Mouse (Mus musculus): ENCODE measurements around the gene Ptcd1. TPM values are rescaled to one million over a fixed set of nuclear protein-coding genes. Genes with fewer than 3 reads are reported as not detected.
"Not testable (repeated sequence)": the region's sequence is repeated elsewhere in the genome, so short reads cannot be mapped to it uniquely, and the experiment has no call there.

The Ptcd1 gene
- polyA plus RNA-seq, 1 experiment from 2014 or later = 12.3 TPM

GRCm38 (mm10) chr5:145140611-145141010, 26.3 kb downstream of the Ptcd1 start:
- 0 out of 2 replicates have a peak, but pooled peaks cover 11% of the 10 kb centered on the region for H3K36me3 ChIP-seq (ENCODE audit: control insufficient read depth, insufficient read depth, low read length)
- H3K27ac ChIP-seq (ENCODE audit: low read depth, low read length) = peak overlapping the region; percentile 75
- DNase-seq (ENCODE audit: low spot score) (no peak), ATAC-seq (ENCODE audit: low FRiP score) (no peak)
- peak overlapping the region; percentile 62 for H3K4me2 ChIP-seq (replicated peaks; ENCODE audit: low read depth, low read length)
- H3K9me3 ChIP-seq (ENCODE audit: control insufficient read depth, low read length) = no peaks in the 10 kb centered on the region
- peaks cover 5% of the 10 kb centered on the region for H3K4me1 ChIP-seq (replicated peaks; ENCODE audit: control insufficient read depth, insufficient read depth, low read length)
- no peaks in the 10 kb centered on the region for H3K27me3 ChIP-seq (ENCODE audit: control insufficient read depth, insufficient read depth, low read length)
- WGBS = 1% methylated on average over 18 of the region's 18 CpGs
- peak overlapping the region; percentile 77 for H3K9ac ChIP-seq (ENCODE audit: low read depth, low read length)
- H3K4me3 ChIP-seq (ENCODE audit: low read depth, low read length) = peak overlapping the region; percentile 94

- peaks cover 5% of the 10 kb centered on the region for H3K4me1 ChIP-seq (replicated peaks; ENCODE audit: control insufficient read depth, insufficient read depth, low read length)
- no peaks in the 10 kb centered on the region for H3K27me3 ChIP-seq (ENCODE audit: control insufficient read depth, insufficient read depth, low read length)
- peak within 1 kb of the TSS; percentile 77 for H3K9ac ChIP-seq (ENCODE audit: low read depth, low read length)
- H3K9me3 ChIP-seq (ENCODE audit: control insufficient read depth, low read length) = no peaks in the 10 kb centered on the region
- peak within 1 kb of the TSS; percentile 69 for H3K4me2 ChIP-seq (replicated peaks; ENCODE audit: low read depth, low read length)
- WGBS = under 1% methylated on average over 82 of the region's 84 CpGs
- DNase-seq (ENCODE audit: low spot score) (peak; percentile 95), ATAC-seq (ENCODE audit: low FRiP score) (peak; percentile 92)
- H3K27ac ChIP-seq (ENCODE audit: low read depth, low read length) = peak within 1 kb of the TSS; percentile 75
- 0 out of 2 replicates have a peak, but pooled peaks cover 7% of the 10 kb centered on the region for H3K36me3 ChIP-seq (ENCODE audit: control insufficient read depth, insufficient read depth, low read length)
- peak within 1 kb of the TSS; percentile 94 for H3K4me3 ChIP-seq (ENCODE audit: low read depth, low read length)
Observed at GRCm38 (mm10) chr5:145139571-145140519, 27.1 kb downstream of the Ptcd1 start, which contains the start of the genes Pdap1 and Bud31. Gene Pdap1, minus strand, starts transcription at chr5:145140238. Gene Bud31, plus strand, starts transcription at chr5:145140362.

- Histone ChIP-seq H3K4me3 (ENCODE audit: low read depth, low read length) (peak overlapping the region; percentile 94), H3K9ac (ENCODE audit: low read depth, low read length) (peak overlapping the region; percentile 77), H3K4me1 (replicated peaks; ENCODE audit: control insufficient read depth, insufficient read depth, low read length) (peaks cover 5% of the 10 kb centered on the region), H3K36me3 (ENCODE audit: control insufficient read depth, insufficient read depth, low read length) (peaks cover 15% of the 10 kb centered on the region; the same call in 1 of the 2 replicates), H3K4me2 (replicated peaks; ENCODE audit: low read depth, low read length) (peak overlapping the region; percentile 69), H3K9me3 (ENCODE audit: control insufficient read depth, low read length) (no peaks in the 10 kb centered on the region), H3K27me3 (ENCODE audit: control insufficient read depth, insufficient read depth, low read length) (no peaks in the 10 kb centered on the region), H3K27ac (ENCODE audit: low read depth, low read length) (no peak overlapping the region)
- ATAC-seq (ENCODE audit: low FRiP score) (no peak), DNase-seq (ENCODE audit: low spot score) (no peak)
- WGBS = 25% methylated on average over 6 of the region's 6 CpGs
Observed at GRCm38 (mm10) chr5:145138836-145139235, 28.1 kb downstream of the Ptcd1 start.

GRCm38 (mm10) chr5:145133275-145133674, 33.6 kb downstream of the Ptcd1 start:
- not testable (repeated sequence) for H3K27ac ChIP-seq (ENCODE audit: low read depth, low read length); ATAC-seq (ENCODE audit: low FRiP score); DNase-seq (ENCODE audit: low spot score); H3K27me3 ChIP-seq (ENCODE audit: control insufficient read depth, insufficient read depth, low read length); H3K9me3 ChIP-seq (ENCODE audit: control insufficient read depth, low read length); H3K4me3 ChIP-seq (ENCODE audit: low read depth, low read length); H3K4me2 ChIP-seq (replicated peaks; ENCODE audit: low read depth, low read length); H3K4me1 ChIP-seq (replicated peaks; ENCODE audit: control insufficient read depth, insufficient read depth, low read length); H3K9ac ChIP-seq (ENCODE audit: low read depth, low read length)
- WGBS = 95% methylated on average over 6 of the region's 6 CpGs
- peaks cover 27% of the 10 kb centered on the region for H3K36me3 ChIP-seq (ENCODE audit: control insufficient read depth, insufficient read depth, low read length)

- no peak for ATAC-seq (ENCODE audit: low FRiP score)
- no peak overlapping the region for H3K27ac ChIP-seq (ENCODE audit: low read depth, low read length)
- no peak for DNase-seq (ENCODE audit: low spot score)
- no peak overlapping the region for H3K4me3 ChIP-seq (ENCODE audit: low read depth, low read length)
- no peak overlapping the region for H3K4me2 ChIP-seq (replicated peaks; ENCODE audit: low read depth, low read length)
- peaks cover 30% of the 10 kb centered on the region for H3K36me3 ChIP-seq (ENCODE audit: control insufficient read depth, insufficient read depth, low read length)
- H3K9ac ChIP-seq (ENCODE audit: low read depth, low read length) = no peak overlapping the region
- H3K9me3 ChIP-seq (ENCODE audit: control insufficient read depth, low read length) = no peaks in the 10 kb centered on the region
- H3K27me3 ChIP-seq (ENCODE audit: control insufficient read depth, insufficient read depth, low read length) = no peaks in the 10 kb centered on the region
- H3K4me1 ChIP-seq (replicated peaks; ENCODE audit: control insufficient read depth, insufficient read depth, low read length) = no peaks in the 10 kb centered on the region
- WGBS = 95% methylated on average over 3 of the region's 3 CpGs
Observed at GRCm38 (mm10) chr5:145130995-145131394, 35.9 kb downstream of the Ptcd1 start.

- Histone ChIP-seq H3K4me2 (replicated peaks; ENCODE audit: low read depth, low read length) (no peak overlapping the region), H3K9ac (ENCODE audit: low read depth, low read length) (no peak overlapping the region), H3K27ac (ENCODE audit: low read depth, low read length) (no peak overlapping the region), H3K36me3 (ENCODE audit: control insufficient read depth, insufficient read depth, low read length) (peaks cover 30% of the 10 kb centered on the region), H3K9me3 (ENCODE audit: control insufficient read depth, low read length) (no peaks in the 10 kb centered on the region), H3K27me3 (ENCODE audit: control insufficient read depth, insufficient read depth, low read length) (no peaks in the 10 kb centered on the region), H3K4me1 (replicated peaks; ENCODE audit: control insufficient read depth, insufficient read depth, low read length) (no peaks in the 10 kb centered on the region), H3K4me3 (ENCODE audit: low read depth, low read length) (no peak overlapping the region)
- DNase-seq (ENCODE audit: low spot score) (no peak), ATAC-seq (ENCODE audit: low FRiP score) (no peak)
- 92% methylated on average over 11 of the region's 11 CpGs for WGBS
Observed at GRCm38 (mm10) chr5:145130191-145130590, 36.7 kb downstream of the Ptcd1 start.

- not testable (repeated sequence) for H3K9ac ChIP-seq (ENCODE audit: low read depth, low read length); H3K4me1 ChIP-seq (replicated peaks; ENCODE audit: control insufficient read depth, insufficient read depth, low read length); H3K4me2 ChIP-seq (replicated peaks; ENCODE audit: low read depth, low read length); H3K27me3 ChIP-seq (ENCODE audit: control insufficient read depth, insufficient read depth, low read length); H3K4me3 ChIP-seq (ENCODE audit: low read depth, low read length); H3K27ac ChIP-seq (ENCODE audit: low read depth, low read length); DNase-seq (ENCODE audit: low spot score); ATAC-seq (ENCODE audit: low FRiP score); H3K9me3 ChIP-seq (ENCODE audit: control insufficient read depth, low read length)
- 81% methylated on average over 4 of the region's 6 CpGs for WGBS
- peaks cover 28% of the 10 kb centered on the region for H3K36me3 ChIP-seq (ENCODE audit: control insufficient read depth, insufficient read depth, low read length)
Observed at GRCm38 (mm10) chr5:145129773-145130172, 37.1 kb downstream of the Ptcd1 start.

- peaks cover 22% of the 10 kb centered on the region for H3K36me3 ChIP-seq (ENCODE audit: control insufficient read depth, insufficient read depth, low read length)
- no peaks in the 10 kb centered on the region for H3K4me1 ChIP-seq (replicated peaks; ENCODE audit: control insufficient read depth, insufficient read depth, low read length)
- no peaks in the 10 kb centered on the region for H3K27me3 ChIP-seq (ENCODE audit: control insufficient read depth, insufficient read depth, low read length)
- H3K9ac ChIP-seq (ENCODE audit: low read depth, low read length) = no peak overlapping the region
- H3K9me3 ChIP-seq (ENCODE audit: control insufficient read depth, low read length) = no peaks in the 10 kb centered on the region
- ATAC-seq (ENCODE audit: low FRiP score) (no peak), DNase-seq (ENCODE audit: low spot score) (no peak)
- no peak overlapping the region for H3K4me2 ChIP-seq (replicated peaks; ENCODE audit: low read depth, low read length)
- WGBS = 93% methylated on average over 4 of the region's 4 CpGs
- no peak overlapping the region for H3K4me3 ChIP-seq (ENCODE audit: low read depth, low read length)
- no peak overlapping the region for H3K27ac ChIP-seq (ENCODE audit: low read depth, low read length)
Observed at GRCm38 (mm10) chr5:145129124-145129523, 37.8 kb downstream of the Ptcd1 start.
